Mouse (Mus musculus) erythroid progenitor cell, adult 5-6 weeks (primary cell): Measurements from ENCODE around the gene Fyb2. TPM values are rescaled to one million over a fixed set of nuclear protein-coding genes. Genes with fewer than 3 reads are reported as not detected.

ENCODE experiments used
- ATAC-seq: replicated peaks from 2 replicates; pipeline ENCODE4 v1.8.0; 2016; ENCODE audit warnings: moderate number of reproducible peaks, mild to moderate bottlenecking, moderate TSS enrichment, inconsistent platforms; ENCODE audit not compliant: poor library complexity, low FRiP score, severe bottlenecking
- total RNA-seq, 2 experiments: library from RNA; stranded (forward) in 1 of 2; stranded (reverse) in 1 of 2; fragments of 150-400 nt in 1 of 2; fragments of 186-747, 209-891 nt in 1 of 2; gene quantifications; 2 replicates each; pipeline versions ENCODE4 v1.2.3 to v1.2.4; 2015 to 2017; ENCODE audit warnings: low replicate concordance in 2 of 2

The Fyb2 gene
- total RNA-seq (2015; ENCODE audit: low replicate concordance) (not detected in 2 replicates), total RNA-seq (2017; ENCODE audit: low replicate concordance) (not detected in 2 replicates)

GRCm38 (mm10) chr4:104913291-104914129 is at the start of gene Fyb2:
TSS of gene Fyb2 (plus strand) at chr4:104913456.
- ATAC-seq, result no peak

GRCm38 (mm10) chr4:104864397-104864796 is 48.9 kb upstream of the Fyb2 start:
- ATAC-seq, result no peak

- no peak for ATAC-seq
Measured at GRCm38 (mm10) chr4:104869581-104869980, 43.7 kb upstream of the Fyb2 start.

DNA sequence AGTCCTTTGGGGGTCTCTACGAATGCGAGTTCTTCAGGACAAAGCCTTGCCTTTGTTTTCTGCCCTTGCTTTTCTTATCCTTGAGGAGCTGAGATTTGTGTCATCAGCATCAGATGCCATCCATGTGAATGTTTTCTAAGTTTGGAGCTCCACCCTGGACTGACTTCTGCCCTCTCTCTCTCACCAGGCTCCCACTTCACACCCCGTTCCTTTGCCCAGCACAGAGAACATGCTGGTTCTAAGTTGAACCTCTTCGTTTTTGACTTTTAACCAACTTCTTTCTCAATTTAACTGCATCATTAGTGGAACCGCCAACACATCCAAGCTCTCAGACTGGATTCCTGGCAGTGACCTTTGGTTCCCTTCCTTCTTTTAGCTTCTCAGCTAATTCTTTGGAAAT is 43.1 kb upstream of the Fyb2 start:
- ATAC-seq, result no peak

DNA sequence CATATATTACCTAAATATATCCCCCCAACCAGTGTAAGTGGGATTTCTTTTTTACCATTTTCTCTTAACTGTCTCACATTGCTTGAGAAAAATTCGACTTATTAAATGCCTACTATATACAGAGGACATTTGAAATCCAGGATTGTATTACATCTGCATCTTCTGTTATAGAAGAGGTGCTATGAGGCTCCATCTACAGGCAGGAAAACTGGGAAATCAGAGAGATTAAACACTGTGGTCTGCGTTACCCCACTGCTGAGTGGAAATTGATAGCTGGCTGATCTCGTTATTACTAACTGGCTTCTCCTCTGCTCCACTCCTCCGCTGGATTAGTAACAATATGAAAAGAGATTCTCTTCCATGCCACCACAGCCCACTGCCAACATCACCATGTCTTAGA is 37.4 kb upstream of the Fyb2 start:
- ATAC-seq, result no peak

DNA sequence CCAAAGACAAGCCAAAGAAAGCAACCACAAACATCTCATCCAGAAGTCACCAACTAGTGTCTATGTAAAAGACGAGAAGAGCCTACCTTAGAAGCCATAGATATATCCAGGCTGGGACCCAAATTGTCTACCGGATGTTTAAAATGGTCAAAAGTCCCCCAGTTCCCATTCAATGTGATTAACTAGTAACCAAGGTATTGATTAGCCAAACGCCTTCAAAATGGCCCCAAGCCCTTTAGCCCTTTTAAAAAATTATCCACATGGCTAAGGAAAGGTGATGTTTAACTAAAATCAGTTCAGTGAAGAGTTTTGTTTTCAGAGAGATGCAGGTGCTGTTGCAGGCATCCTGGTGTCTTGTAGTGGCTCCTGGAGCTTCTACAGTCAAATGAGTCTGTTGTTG is 36.9 kb upstream of the Fyb2 start, which contains the start of gene C8a:
Gene C8a, minus strand, starts transcription at position 76 of the 400 bp plus-strand sequence.
- no peak for ATAC-seq

DNA sequence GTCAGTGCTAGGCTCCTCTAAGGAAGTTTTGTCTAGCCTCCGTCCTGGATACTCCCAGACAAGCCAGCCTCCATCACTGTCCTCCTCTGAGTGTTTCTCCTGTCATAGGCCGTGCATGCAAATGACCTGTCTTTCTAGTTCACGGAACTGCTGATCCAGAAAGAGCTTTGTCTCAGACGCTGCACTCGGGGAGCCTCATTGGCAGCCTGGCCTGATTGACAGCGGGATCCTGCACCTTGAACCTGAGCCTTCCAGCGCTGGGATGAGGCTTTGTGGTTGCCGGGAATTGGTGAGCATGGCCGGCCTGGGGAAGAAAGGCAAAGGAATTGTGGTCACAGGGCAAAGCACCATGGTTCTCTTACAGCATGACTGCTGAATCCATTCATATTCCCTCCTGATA is 25.8 kb upstream of the Fyb2 start:
- no peak for ATAC-seq

DNA sequence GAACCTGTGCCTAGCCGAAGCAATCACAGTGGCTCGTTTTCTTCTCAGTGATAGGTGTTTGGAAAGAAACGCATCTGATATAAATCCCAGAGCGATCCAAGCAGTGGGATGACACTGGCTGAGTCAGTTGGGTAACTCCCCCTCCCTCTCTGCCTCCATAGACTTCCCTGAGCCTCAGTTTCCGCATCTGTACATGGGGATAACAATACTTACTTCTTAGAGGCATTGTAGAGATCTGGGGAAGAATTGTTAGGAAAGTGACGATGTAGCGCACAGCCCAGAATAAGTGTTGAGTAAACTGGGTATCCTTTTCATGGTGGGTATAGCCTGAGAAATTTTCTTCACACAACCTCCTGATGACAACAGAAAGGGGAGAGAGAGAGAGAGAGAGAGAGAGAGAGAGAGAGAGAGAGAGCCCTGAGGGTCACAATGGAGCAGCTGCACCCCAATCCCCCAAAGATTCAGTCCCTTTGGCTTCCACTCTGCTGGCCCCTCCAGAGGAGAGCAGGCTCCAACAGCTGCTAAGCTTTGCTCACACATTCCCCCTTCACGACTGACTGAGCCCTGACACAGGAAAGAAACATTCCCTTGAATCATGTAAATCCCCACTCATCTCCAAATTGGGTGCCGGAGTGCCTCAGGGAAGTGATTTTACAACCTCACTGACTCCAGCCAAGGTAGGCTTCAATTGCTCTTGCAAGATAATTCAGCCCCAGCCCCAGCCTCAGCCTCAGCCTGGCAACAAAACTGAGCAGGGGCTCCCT is 24.6 kb upstream of the Fyb2 start:
- ATAC-seq, result no peak

- ATAC-seq, result no peak
Measured at GRCm38 (mm10) chr4:104891708-104892107, 21.5 kb upstream of the Fyb2 start.

DNA sequence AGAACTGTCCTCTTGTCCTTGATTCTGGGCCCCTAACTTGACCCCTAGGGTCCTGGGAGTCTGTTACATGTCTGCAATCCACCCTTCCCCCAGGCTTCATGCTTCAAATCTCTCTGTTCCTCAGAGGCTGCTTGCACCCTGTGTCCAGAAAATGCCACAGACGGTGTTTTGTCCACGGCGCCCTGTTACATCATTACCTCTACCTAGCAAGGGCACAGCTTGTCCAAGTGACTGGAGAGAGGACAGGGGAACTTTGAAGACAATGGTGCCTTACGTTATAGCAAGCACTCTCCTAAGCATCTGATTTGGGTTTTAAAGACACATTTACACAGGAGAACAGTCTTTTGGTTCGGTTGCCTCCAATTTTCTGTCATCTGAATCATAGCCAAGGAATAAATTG is 19.7 kb upstream of the Fyb2 start:
- ATAC-seq, result no peak

GRCm38 (mm10) chr4:104894004-104894734 is 19.1 kb upstream of the Fyb2 start:
- ATAC-seq, result no peak

DNA sequence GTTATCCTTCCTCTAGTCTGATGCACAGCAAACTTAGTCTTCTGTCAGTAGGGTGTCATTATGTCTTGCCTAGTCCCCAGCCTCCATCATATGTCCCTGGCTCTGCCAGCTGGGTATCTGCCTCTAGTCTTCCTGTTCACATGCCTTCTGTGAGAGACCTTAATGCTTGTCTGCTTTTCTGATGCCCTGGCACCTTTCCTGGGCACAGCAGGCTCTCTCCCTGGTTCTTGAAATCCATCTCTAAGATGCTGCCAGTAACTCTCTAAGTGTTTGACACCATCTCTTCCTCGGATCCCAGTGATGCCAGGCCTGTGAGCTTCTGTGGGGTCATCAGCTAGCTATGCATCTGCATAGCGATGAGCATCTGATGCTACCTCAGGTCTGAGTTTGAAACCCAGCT is 10.4 kb upstream of the Fyb2 start:
- ATAC-seq, result no peak

DNA sequence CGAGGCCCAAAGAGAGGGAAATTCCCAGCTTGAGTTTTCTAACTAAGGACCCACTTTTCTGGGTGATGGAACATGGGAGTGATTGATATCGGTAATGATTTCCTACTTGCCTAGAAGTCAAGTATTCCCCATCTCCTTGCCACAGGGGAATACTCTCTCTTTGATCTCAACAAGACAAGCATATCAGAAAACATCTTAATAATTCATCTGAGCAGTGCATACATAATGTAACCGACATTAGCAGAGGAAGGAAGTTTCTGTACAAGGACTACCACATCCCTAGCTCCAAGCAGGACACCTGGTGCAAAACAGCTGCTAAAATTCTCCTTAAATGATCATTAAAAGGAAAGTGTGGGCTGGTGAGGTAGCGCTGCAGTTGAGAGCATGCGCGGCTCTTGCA is 8.2 kb upstream of the Fyb2 start:
- no peak for ATAC-seq

- no peak for ATAC-seq
Measured at GRCm38 (mm10) chr4:104911685-104912084, 1.6 kb upstream of the Fyb2 start.

DNA sequence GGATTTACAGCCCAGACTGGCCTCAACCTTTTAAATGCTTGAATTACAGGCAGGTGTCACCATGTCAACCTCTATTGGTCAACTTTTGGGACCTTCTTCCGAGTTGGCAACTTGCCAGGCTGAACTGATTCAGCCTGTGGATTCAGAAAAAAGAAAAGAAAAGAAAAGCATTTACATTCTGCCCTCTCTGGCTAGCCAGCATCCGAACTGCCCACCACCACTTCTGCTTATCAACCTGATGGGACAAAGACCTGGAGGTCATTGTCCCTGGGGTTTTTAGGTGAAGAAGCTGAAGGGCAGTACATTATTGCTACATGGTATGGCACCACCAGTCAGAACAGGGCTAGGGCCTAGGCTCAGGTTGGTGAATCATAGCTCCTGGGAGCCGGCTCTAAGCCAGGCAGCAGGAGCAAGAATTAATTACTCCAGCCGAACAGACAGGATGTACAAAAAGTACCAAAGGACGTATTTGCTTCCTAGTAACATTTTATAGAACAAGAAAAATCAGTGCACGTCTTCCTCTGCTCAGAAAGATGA is 1.5 kb downstream of the Fyb2 start:
- no peak for ATAC-seq

GRCm38 (mm10) chr4:104918017-104918416 is 4.8 kb downstream of the Fyb2 start:
- ATAC-seq, result no peak

DNA sequence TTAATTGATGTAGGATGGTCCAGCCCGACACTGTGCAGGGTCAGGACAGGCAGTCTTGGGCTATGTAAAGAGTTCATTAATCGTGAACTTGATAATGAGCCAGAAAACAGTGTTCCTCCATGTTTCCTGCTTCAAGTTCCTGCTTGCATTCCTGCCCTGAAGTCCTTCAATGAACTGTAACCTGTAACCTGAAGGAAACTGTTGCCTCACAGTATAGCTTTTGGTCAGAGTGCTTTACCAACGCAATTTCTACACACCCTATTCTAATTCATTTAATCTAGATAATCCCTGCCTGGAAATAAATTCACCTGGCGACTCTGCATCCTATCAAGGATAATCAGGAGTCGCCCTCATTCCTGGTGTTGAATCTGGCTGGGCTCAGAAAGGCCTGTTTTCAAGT is 12.1 kb downstream of the Fyb2 start:
- no peak for ATAC-seq

DNA sequence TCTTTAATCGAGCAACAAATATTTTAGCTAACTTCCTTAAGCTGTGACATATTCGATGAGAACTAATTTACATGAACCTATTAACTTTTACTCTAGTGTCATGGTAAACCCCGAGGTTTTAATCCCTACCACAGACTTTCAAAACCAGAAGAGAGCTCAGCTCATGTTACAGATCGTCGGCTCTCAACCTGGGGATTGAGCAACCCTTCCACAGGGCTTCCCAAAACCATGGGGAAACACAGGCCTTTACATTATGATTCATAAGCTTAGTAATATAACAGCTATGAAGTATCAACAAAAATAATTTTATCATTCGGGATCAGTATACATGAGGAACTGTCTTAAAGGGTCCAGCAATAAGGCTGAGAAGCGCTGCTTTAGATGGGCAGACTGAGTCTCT is 15.9 kb downstream of the Fyb2 start:
- no peak for ATAC-seq

GRCm38 (mm10) chr4:104933620-104934019 is 20.4 kb downstream of the Fyb2 start:
- no peak for ATAC-seq

GRCm38 (mm10) chr4:104934997-104935396 is 21.7 kb downstream of the Fyb2 start:
- no peak for ATAC-seq
